Mouse (Mus musculus) cortical plate, adult 2 months (tissue): ENCODE measurements around the gene 0610010K14Rik. TPM values are rescaled to one million over a fixed set of nuclear protein-coding genes. Genes with fewer than 3 reads are reported as not detected.

Source experiments
- H3K27ac ChIP-seq: fragments of 200-500 bp; 2 replicates; pipeline ENCODE4 v1.5.1; 2012; ENCODE audit warnings: low read length, control low read depth, inconsistent platforms; ENCODE audit not compliant: insufficient read depth
- H3K4me1 ChIP-seq: fragments of 200-500 bp; 2 replicates; pipeline ENCODE4 v1.6.1; 2011; ENCODE audit warnings: low read length; ENCODE audit not compliant: control insufficient read depth, insufficient read depth
- H3K4me3 ChIP-seq: fragments of 200-500 bp; 2 replicates; pipeline ENCODE4 v1.5.1; 2011; ENCODE audit warnings: mild to moderate bottlenecking, low read length, control low read depth; ENCODE audit not compliant: insufficient read depth
- CTCF ChIP-seq: fragments of 200-500 bp; IDR thresholded peaks from 2 replicates; pipeline ENCODE4 v1.5.1; 2011; ENCODE audit warnings: mild to moderate bottlenecking, control low read depth, low read length; ENCODE audit not compliant: insufficient read depth; ENCODE audit errors: extremely low read depth
- POLR2A ChIP-seq: fragments of 200-500 bp; IDR thresholded peaks from 2 replicates; pipeline ENCODE4 v1.6.1; 2011; ENCODE audit warnings: mild to moderate bottlenecking, low read length, control low read depth; ENCODE audit not compliant: insufficient read depth; ENCODE audit errors: extremely low read depth
- polyA plus RNA-seq: library from polyadenylated mRNA; depleted of rRNA; stranded (reverse); fragments of >200 nt; gene quantifications from 2 replicates; pipeline ENCODE4 v1.2.3, GENCODE M21; 2012

0610010K14Rik gene
- polyA plus RNA-seq, 1 experiment: 68.4 TPM

GRCm38 (mm10) chr11:70227126-70227525 is 10.6 kb downstream of the 0610010K14Rik start:
- no peak overlapping the region; the same call in 1 of the 2 replicates for H3K4me3 ChIP-seq
- peaks cover 7% of the 10 kb centered on the region for H3K4me1 ChIP-seq
- TF ChIP-seq CTCF: no peak
- no peak for TF ChIP-seq POLR2A
- H3K27ac ChIP-seq: no peak overlapping the region

DNA sequence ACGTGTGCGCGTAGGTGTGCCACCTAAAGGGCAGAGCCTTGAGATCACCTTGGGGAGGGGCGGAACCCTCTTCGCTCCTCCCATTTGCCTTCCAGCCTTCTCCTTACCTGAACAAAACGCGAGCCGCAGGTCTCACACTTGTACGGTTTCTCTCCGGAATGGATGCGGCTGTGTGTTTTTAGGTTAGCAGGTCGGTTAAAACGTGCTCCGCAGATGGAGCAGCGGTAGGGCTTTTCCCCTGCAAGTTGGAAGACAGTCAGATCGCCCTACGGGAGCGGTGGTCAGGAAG is 11.2 kb downstream of the 0610010K14Rik start:
- H3K27ac ChIP-seq: no peak overlapping the region
- H3K4me1 ChIP-seq: peaks cover 7% of the 10 kb centered on the region
- TF ChIP-seq CTCF (no peak), POLR2A (no peak)
- H3K4me3 ChIP-seq: peak overlapping the region; percentile 15

DNA sequence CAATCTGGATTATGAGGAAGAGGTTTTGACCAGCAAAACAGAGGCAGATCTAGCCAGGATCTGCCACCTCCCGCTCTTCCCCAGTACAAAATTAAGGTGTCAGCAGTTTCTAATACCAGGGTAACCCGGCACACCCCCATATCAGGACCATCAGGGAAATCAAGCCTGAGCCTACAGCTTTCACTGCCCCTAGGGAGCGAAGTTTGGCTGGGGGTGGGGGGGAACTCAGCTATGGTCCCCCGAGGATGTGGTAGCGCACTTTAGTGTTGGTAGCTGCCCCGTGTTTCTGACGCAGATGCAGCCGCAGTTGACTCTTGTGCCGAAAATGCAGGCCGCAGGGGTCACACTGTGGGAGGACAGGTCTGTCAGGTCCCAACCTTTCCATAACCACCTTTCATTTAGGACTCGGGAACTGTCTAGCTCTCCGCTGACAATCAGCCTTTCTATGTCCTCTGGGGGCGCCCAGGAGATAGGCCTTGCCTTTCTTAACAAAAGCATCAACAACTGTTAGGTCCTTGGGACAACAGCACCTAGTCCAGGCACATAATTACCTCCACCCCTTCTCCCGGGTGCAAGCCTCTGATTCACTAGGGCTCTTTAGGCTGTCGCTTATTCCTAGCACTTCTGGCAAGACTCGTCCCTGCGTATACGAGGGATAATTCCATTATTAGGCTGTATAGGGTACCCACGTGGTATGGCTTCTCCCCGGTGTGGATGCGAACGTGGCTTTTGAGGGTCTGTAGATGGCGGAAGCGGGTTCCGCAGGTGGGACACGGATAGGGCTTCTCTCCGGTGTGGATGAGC is 11.7 kb downstream of the 0610010K14Rik start:
- Histone ChIP-seq H3K4me1 (peaks cover 7% of the 10 kb centered on the region), H3K4me3 (peak overlapping the region; percentile 15; the same call in 1 of the 2 replicates), H3K27ac (no peak overlapping the region)
- TF ChIP-seq POLR2A (no peak), CTCF (no peak)

DNA sequence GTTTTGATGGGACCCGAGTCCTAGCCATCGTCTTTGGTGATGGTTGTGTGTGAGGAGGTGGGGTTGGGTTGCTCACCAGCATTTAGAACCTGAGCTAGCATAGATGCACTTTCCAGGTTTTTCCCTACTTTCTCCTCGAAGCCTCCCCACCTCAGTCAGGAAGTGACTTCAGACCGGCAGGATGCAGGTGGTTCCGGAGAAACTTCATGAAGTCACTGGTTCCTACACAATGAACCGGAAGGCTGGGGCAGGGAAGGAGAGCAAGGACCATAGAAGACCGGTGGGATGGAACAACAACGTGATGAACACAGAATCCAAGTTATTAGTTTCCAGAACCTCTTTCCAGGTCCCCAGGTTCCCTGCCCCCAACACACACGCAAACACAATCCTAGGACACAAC is 14.0 kb downstream of the 0610010K14Rik start:
- peaks cover 7% of the 10 kb centered on the region for H3K4me1 ChIP-seq
- TF ChIP-seq CTCF: no peak
- no peak for TF ChIP-seq POLR2A
- H3K4me3 ChIP-seq: no peak overlapping the region
- H3K27ac ChIP-seq: no peak overlapping the region

DNA sequence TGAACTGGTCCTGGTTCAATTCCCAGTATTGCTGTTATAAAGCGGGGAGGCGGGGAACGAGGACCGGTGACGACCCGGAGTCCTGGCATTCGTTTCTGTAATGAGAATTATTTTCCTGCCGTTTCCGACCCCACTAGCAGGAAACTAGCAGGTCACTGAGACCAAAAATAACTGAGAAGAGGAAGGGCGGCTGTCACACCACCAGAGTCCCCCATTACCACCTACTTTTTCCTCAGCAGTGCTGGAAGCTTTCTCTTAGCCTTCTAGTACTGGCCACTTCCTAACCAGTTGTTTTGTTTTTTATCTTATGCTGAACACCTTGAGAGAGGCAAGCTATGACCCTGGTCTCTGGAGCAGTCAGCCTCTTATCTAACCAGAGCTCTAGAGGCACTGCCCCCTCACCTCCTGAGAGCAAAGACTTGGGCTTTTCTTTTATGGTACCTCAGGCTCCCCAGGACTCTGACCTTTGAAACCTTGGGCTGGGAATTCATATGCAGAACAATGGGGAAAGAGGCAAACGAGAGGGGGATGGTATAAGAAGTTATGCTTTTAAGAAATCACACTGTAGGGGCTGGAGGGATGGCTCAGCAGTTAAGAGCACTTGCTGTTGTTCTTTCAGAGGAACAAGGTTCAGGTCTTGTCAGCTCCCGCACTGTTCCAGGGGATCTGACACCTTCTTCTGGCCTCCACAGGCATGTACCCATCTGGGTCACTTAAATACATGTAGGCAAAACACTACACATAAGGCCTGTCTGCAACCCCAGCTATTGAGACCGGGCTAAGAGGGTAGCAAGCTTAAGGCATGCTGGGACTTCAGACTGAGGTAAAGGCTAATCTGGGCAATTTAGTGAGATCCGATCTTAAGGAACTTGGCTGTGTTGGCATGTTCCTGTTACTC is 15.9 kb downstream of the 0610010K14Rik start:
- Histone ChIP-seq H3K4me3 (peak overlapping the region; percentile 52), H3K4me1 (peaks cover 7% of the 10 kb centered on the region), H3K27ac (peak overlapping the region; percentile 49)
- TF ChIP-seq POLR2A (no peak), CTCF (no peak)

GRCm38 (mm10) chr11:70220731-70221602 is 16.7 kb downstream of the 0610010K14Rik start, which contains the start of gene Slc16a13:
TSS of gene Slc16a13 (minus strand) at chr11:70221064.
- peak within 1 kb of the TSS; percentile 52 for H3K4me3 ChIP-seq
- H3K27ac ChIP-seq: peak within 1 kb of the TSS; percentile 49
- TF ChIP-seq CTCF: no peak
- TF ChIP-seq POLR2A: peak; percentile 100
- no peaks in the 10 kb centered on the region for H3K4me1 ChIP-seq

- TF ChIP-seq CTCF (no peak), POLR2A (no peak)
- Histone ChIP-seq H3K4me3 (peak overlapping the region; percentile 52), H3K27ac (peak overlapping the region; percentile 5; the same call in 1 of the 2 replicates), H3K4me1 (no peaks in the 10 kb centered on the region)
Observed at GRCm38 (mm10) chr11:70220323-70220722, 17.4 kb downstream of the 0610010K14Rik start.

GRCm38 (mm10) chr11:70219873-70220272 is 17.8 kb downstream of the 0610010K14Rik start:
- H3K4me3 ChIP-seq: peak overlapping the region; percentile 52
- no peaks in the 10 kb centered on the region for H3K4me1 ChIP-seq
- H3K27ac ChIP-seq: peak overlapping the region; percentile 5; the same call in 1 of the 2 replicates
- TF ChIP-seq CTCF (no peak), POLR2A (no peak)
